Mouse (Mus musculus) midbrain, embryonic 11.5 days (tissue): ENCODE measurements around the gene Knstrn. TPM values are rescaled to one million over a fixed set of nuclear protein-coding genes. Genes with fewer than 3 reads are reported as not detected.

Experiments used
- ATAC-seq: fragments of 200-750 bp; cut with Nextera tagmentation; 2 replicates; pipeline ENCODE4 v1.8.0; 2017; ENCODE audit warnings: moderate TSS enrichment, moderate library complexity; ENCODE audit not compliant: low FRiP score
- DNase-seq: peaks from one replicate; pipeline ENCODE4 v3.0.0; 2015; ENCODE audit warnings: low spot score; ENCODE audit errors: missing footprints
- H3K27ac ChIP-seq: fragments of 300-500 bp; sonication (generic); 2 replicates; pipeline ENCODE4 v1.5.1; 2014; ENCODE audit warnings: low read depth, low read length
- H3K27me3 ChIP-seq: fragments of 300-500 bp; sonication (generic); 2 replicates; pipeline ENCODE4 v1.6.1; 2014; ENCODE audit warnings: mild to moderate bottlenecking, low read length, moderate library complexity, mixed read lengths; ENCODE audit not compliant: control insufficient read depth, insufficient read depth
- H3K36me3 ChIP-seq: fragments of 300-500 bp; sonication (generic); 2 replicates; pipeline ENCODE4 v1.6.1; 2014; ENCODE audit warnings: mild to moderate bottlenecking, low read length, moderate library complexity, mixed read lengths; ENCODE audit not compliant: control insufficient read depth, insufficient read depth
- H3K4me1 ChIP-seq: fragments of 300-500 bp; sonication (generic); 2 replicates; pipeline ENCODE4 v1.6.1; 2014; ENCODE audit warnings: low read length; ENCODE audit not compliant: control insufficient read depth, insufficient read depth
- H3K4me2 ChIP-seq: fragments of 300-500 bp; sonication (generic); 2 replicates; pipeline ENCODE4 v1.6.1; 2014; ENCODE audit warnings: mild to moderate bottlenecking, moderate library complexity
- H3K4me3 ChIP-seq: fragments of 300-500 bp; sonication (generic); 2 replicates; pipeline ENCODE4 v1.5.1; 2014; ENCODE audit warnings: low read depth, low read length
- H3K9ac ChIP-seq: fragments of 300-500 bp; sonication (generic); 2 replicates; pipeline ENCODE4 v1.6.1; 2014; ENCODE audit warnings: low read length
- H3K9me3 ChIP-seq: fragments of 300-500 bp; sonication (generic); 2 replicates; pipeline ENCODE4 v1.6.1; 2016; ENCODE audit warnings: low read length; ENCODE audit not compliant: control insufficient read depth
- WGBS: fragments of 180-500 bp; shearing (Covaris S2); extraction: QIAGEN DNeasy Blood & Tissue Kit; methylation state at CpG from one replicate; pipeline ENCODE4 v1.1.7; 2014; 5-methylcytosine and 5-hydroxymethylcytosine counted together
- polyA plus RNA-seq: library from polyadenylated mRNA; unstranded; fragments of >200 nt; fragmentation: Nextera tagmentation; extraction: Ambion mirVana; gene quantifications from 2 replicates; pipeline ENCODE4 v1.2.1, GENCODE M21; 2014

Knstrn gene
- polyA plus RNA-seq, 1 experiment from 2014 or later: 203 TPM

GRCm38 (mm10) chr2:118838330-118838729 lies 24.5 kb downstream of the Knstrn start:
- Histone ChIP-seq H3K27ac (no peak overlapping the region), H3K36me3 (peaks cover 6% of the 10 kb centered on the region), H3K9me3 (no peaks in the 10 kb centered on the region), H3K9ac (no peak overlapping the region), H3K4me1 (no peaks in the 10 kb centered on the region), H3K4me2 (no peak overlapping the region), H3K27me3 (no peaks in the 10 kb centered on the region), H3K4me3 (no peak overlapping the region)
- no peak for ATAC-seq
- DNase-seq: no peak
- 53% methylated on average over 5 of the region's 5 CpGs for WGBS

- WGBS: 79% methylated on average over 5 of the region's 5 CpGs
- Histone ChIP-seq H3K4me2 (no peak overlapping the region), H3K9me3 (no peaks in the 10 kb centered on the region), H3K27me3 (no peaks in the 10 kb centered on the region), H3K9ac (no peak overlapping the region), H3K4me3 (no peak overlapping the region), H3K36me3 (no peaks in the 10 kb centered on the region), H3K27ac (no peak overlapping the region), H3K4me1 (no peaks in the 10 kb centered on the region)
- ATAC-seq: no peak
- no peak for DNase-seq
These were observed 27.4 kb downstream of the Knstrn start for GRCm38 (mm10) chr2:118841186-118841585.

- no peak overlapping the region for H3K4me2 ChIP-seq
- no peaks in the 10 kb centered on the region for H3K36me3 ChIP-seq
- no peak for ATAC-seq
- H3K9ac ChIP-seq: no peak overlapping the region
- no peak for DNase-seq
- H3K4me3 ChIP-seq: no peak overlapping the region
- no peaks in the 10 kb centered on the region for H3K9me3 ChIP-seq
- no peaks in the 10 kb centered on the region for H3K27me3 ChIP-seq
- H3K4me1 ChIP-seq: no peaks in the 10 kb centered on the region
- H3K27ac ChIP-seq: no peak overlapping the region
- WGBS: 90% methylated on average over 4 of the region's 4 CpGs
These were observed 28.0 kb downstream of the Knstrn start for GRCm38 (mm10) chr2:118841774-118842173.

- DNase-seq (no peak), ATAC-seq (no peak)
- Histone ChIP-seq H3K9me3 (no peaks in the 10 kb centered on the region), H3K36me3 (no peaks in the 10 kb centered on the region), H3K9ac (no peak overlapping the region), H3K4me1 (no peaks in the 10 kb centered on the region), H3K27me3 (no peaks in the 10 kb centered on the region), H3K4me2 (no peak overlapping the region), H3K4me3 (no peak overlapping the region), H3K27ac (no peak overlapping the region)
- WGBS: 88% methylated on average over 3 of the region's 3 CpGs
These were observed 30.6 kb downstream of the Knstrn start for GRCm38 (mm10) chr2:118844427-118844826.

GRCm38 (mm10) chr2:118846246-118846645 lies 32.4 kb downstream of the Knstrn start:
- no peak overlapping the region for H3K27ac ChIP-seq
- H3K27me3 ChIP-seq: no peaks in the 10 kb centered on the region
- no peak overlapping the region for H3K4me3 ChIP-seq
- DNase-seq: no peak
- no peaks in the 10 kb centered on the region for H3K9me3 ChIP-seq
- 66% methylated on average over 7 of the region's 7 CpGs for WGBS
- H3K36me3 ChIP-seq: no peaks in the 10 kb centered on the region
- no peak overlapping the region for H3K4me2 ChIP-seq
- H3K4me1 ChIP-seq: no peaks in the 10 kb centered on the region
- no peak overlapping the region for H3K9ac ChIP-seq
- ATAC-seq: no peak

GRCm38 (mm10) chr2:118851756-118852155 lies 38.0 kb downstream of the Knstrn start:
- no peaks in the 10 kb centered on the region for H3K36me3 ChIP-seq
- H3K4me1 ChIP-seq: no peaks in the 10 kb centered on the region
- no peaks in the 10 kb centered on the region for H3K9me3 ChIP-seq
- no peak overlapping the region for H3K4me3 ChIP-seq
- H3K4me2 ChIP-seq: no peak overlapping the region
- DNase-seq (no peak), ATAC-seq (no peak)
- whole genome bisulfite sequencing: 43% methylated on average over 3 of the region's 3 CpGs
- no peak overlapping the region for H3K9ac ChIP-seq
- H3K27ac ChIP-seq: no peak overlapping the region
- no peaks in the 10 kb centered on the region for H3K27me3 ChIP-seq

GRCm38 (mm10) chr2:118861454-118862339 lies 47.9 kb downstream of the Knstrn start, which contains the start of gene Ivd:
Gene Ivd (plus strand): TSS chr2:118861954.
- Histone ChIP-seq H3K27me3 (no peaks in the 10 kb centered on the region), H3K9me3 (no peaks in the 10 kb centered on the region), H3K27ac (no peak within 1 kb of the TSS), H3K4me3 (peak within 1 kb of the TSS; percentile 71), H3K4me1 (peaks cover 3% of the 10 kb centered on the region; the same call in 1 of the 2 replicates), H3K4me2 (peak within 1 kb of the TSS; percentile 86), H3K9ac (peak within 1 kb of the TSS; percentile 82), H3K36me3 (no peaks in the 10 kb centered on the region)
- under 1% methylated on average over 34 of the region's 34 CpGs for WGBS
- ATAC-seq (peak; percentile 99), DNase-seq (peak; percentile 97)

GRCm38 (mm10) chr2:118862340-118862675 lies 48.5 kb downstream of the Knstrn start:
- no peaks in the 10 kb centered on the region for H3K9me3 ChIP-seq
- peak; percentile 87 for DNase-seq
- H3K4me1 ChIP-seq: peaks cover 3% of the 10 kb centered on the region; the same call in 1 of the 2 replicates
- no peaks in the 10 kb centered on the region for H3K36me3 ChIP-seq
- peak overlapping the region; percentile 71 for H3K4me3 ChIP-seq
- peak overlapping the region; percentile 86 for H3K4me2 ChIP-seq
- no peaks in the 10 kb centered on the region for H3K27me3 ChIP-seq
- ATAC-seq: no peak
- H3K27ac ChIP-seq: no peak overlapping the region
- H3K9ac ChIP-seq: peak overlapping the region; percentile 82
- WGBS: 42% methylated on average over 3 of the region's 3 CpGs

GRCm38 (mm10) chr2:118870601-118871000 lies 56.8 kb downstream of the Knstrn start:
- ATAC-seq (no peak), DNase-seq (no peak)
- 0 out of 2 replicates have a peak, but pooled peaks cover 3% of the 10 kb centered on the region for H3K36me3 ChIP-seq

More at GRCm38 (mm10) chr2:118870601-118871000, 56.8 kb downstream of the Knstrn start:
- 91% methylated on average over 3 of the region's 3 CpGs for WGBS
- Histone ChIP-seq H3K9me3 (no peaks in the 10 kb centered on the region), H3K4me3 (no peak overlapping the region), H3K4me1 (no peaks in the 10 kb centered on the region), H3K9ac (no peak overlapping the region), H3K4me2 (no peak overlapping the region), H3K27me3 (no peaks in the 10 kb centered on the region), H3K27ac (no peak overlapping the region)
